Comparison of ENCODE assay signal across 8 mouse cellular contexts in genomic region chr5:111273589-111273988, GRCm38 (mm10). TPM values are rescaled to one million over a fixed set of nuclear protein-coding genes. Genes with fewer than 3 reads are reported as not detected.
A peak's percentile ranks its signal among the peaks of the same experiment; 100 is the strongest.
DNase-seq lines count a peak whose midpoint lies in the region; ATAC-seq lines count a peak whose summit lies in the region.

No protein-coding gene starts in this region.

- H3K36me3 ChIP-seq in embryonic facial prominence, embryonic 15.5 days, result peaks cover 54% of the 10 kb centered on the region
- peaks cover 28% of the 10 kb centered on the region for H3K36me3 ChIP-seq in heart, embryonic 12.5 days
- H3K36me3 ChIP-seq in liver, embryonic 11.5 days (ENCODE audit: control insufficient read depth, insufficient read depth, low read length), result no peaks in the 10 kb centered on the region; the same call in 1 of the 2 replicates
- peaks cover 5% of the 10 kb centered on the region for H3K36me3 ChIP-seq in neural tube, embryonic 11.5 days (ENCODE audit: control insufficient read depth, insufficient read depth, low read length)
- peaks cover 7% of the 10 kb centered on the region; the same call in 1 of the 2 replicates for H3K36me3 ChIP-seq in stomach, embryonic 16.5 days (ENCODE audit: control insufficient read depth, insufficient read depth, low read length)

- no peak overlapping the region for H3K9ac ChIP-seq in embryonic facial prominence, embryonic 15.5 days
- no peak overlapping the region for H3K9ac ChIP-seq in heart, embryonic 12.5 days
- H3K9ac ChIP-seq in liver, embryonic 11.5 days (ENCODE audit: low read depth, low read length), result no peak overlapping the region
- no peak overlapping the region for H3K9ac ChIP-seq in neural tube, embryonic 11.5 days (ENCODE audit: low read length)
- H3K9ac ChIP-seq in stomach, embryonic 16.5 days (ENCODE audit: low read length), result no peak overlapping the region

- H3K9me3 ChIP-seq in embryonic facial prominence, embryonic 15.5 days (replicated peaks), result no peaks in the 10 kb centered on the region
- no peaks in the 10 kb centered on the region for H3K9me3 ChIP-seq in heart, embryonic 12.5 days (replicated peaks)
- H3K9me3 ChIP-seq in liver, embryonic 11.5 days (ENCODE audit: control insufficient read depth, low read length), result no peaks in the 10 kb centered on the region
- H3K9me3 ChIP-seq in neural tube, embryonic 11.5 days (ENCODE audit: control insufficient read depth, low read length), result no peaks in the 10 kb centered on the region
- H3K9me3 ChIP-seq in stomach, embryonic 16.5 days (replicated peaks; ENCODE audit: control insufficient read depth, low read length), result no peaks in the 10 kb centered on the region

- peak; percentile 45; the same call in 1 of the 2 replicates for ATAC-seq in embryonic facial prominence, embryonic 15.5 days (ENCODE audit: insufficient number of reproducible peaks, low FRiP score, low TSS enrichment, low read depth)
- peak; percentile 52; the same call in 1 of the 2 replicates for ATAC-seq in heart, embryonic 12.5 days (ENCODE audit: insufficient number of reproducible peaks, low FRiP score)
- peak; percentile 42; the same call in 1 of the 2 replicates for ATAC-seq in liver, embryonic 11.5 days (replicated peaks; ENCODE audit: low FRiP score)
- peak; percentile 70; the same call in 1 of the 2 replicates for ATAC-seq in neural tube, embryonic 11.5 days (ENCODE audit: insufficient read depth, low FRiP score, low TSS enrichment)
- peak; percentile 46; the same call in 1 of the 2 replicates for ATAC-seq in stomach, embryonic 16.5 days (ENCODE audit: insufficient read depth, low FRiP score)

- H3K27me3 ChIP-seq in embryonic facial prominence, embryonic 15.5 days, result no peaks in the 10 kb centered on the region
- peaks cover 28% of the 10 kb centered on the region for H3K27me3 ChIP-seq in heart, embryonic 12.5 days (replicated peaks)
- H3K27me3 ChIP-seq in liver, embryonic 11.5 days (replicated peaks; ENCODE audit: control insufficient read depth, insufficient read depth, low read length), result no peaks in the 10 kb centered on the region
- H3K27me3 ChIP-seq in neural tube, embryonic 11.5 days (ENCODE audit: control insufficient read depth, insufficient read depth, low read length), result no peaks in the 10 kb centered on the region
- H3K27me3 ChIP-seq in stomach, embryonic 16.5 days (ENCODE audit: control insufficient read depth, insufficient read depth, low read length), result no peaks in the 10 kb centered on the region

- no peak overlapping the region for H3K4me3 ChIP-seq in embryonic facial prominence, embryonic 15.5 days (replicated peaks)
- H3K4me3 ChIP-seq in heart, embryonic 12.5 days, result no peak overlapping the region
- H3K4me3 ChIP-seq in liver, embryonic 11.5 days (ENCODE audit: low read depth, low read length), result no peak overlapping the region
- H3K4me3 ChIP-seq in neural tube, embryonic 11.5 days (ENCODE audit: low read depth, low read length), result no peak overlapping the region
- H3K4me3 ChIP-seq in stomach, embryonic 16.5 days (replicated peaks; ENCODE audit: low read length), result no peak overlapping the region

- peaks cover 25% of the 10 kb centered on the region for H3K4me1 ChIP-seq in embryonic facial prominence, embryonic 15.5 days
- H3K4me1 ChIP-seq in heart, embryonic 12.5 days (replicated peaks), result peaks cover 29% of the 10 kb centered on the region
- H3K4me1 ChIP-seq in liver, embryonic 11.5 days (replicated peaks; ENCODE audit: control insufficient read depth, insufficient read depth, low read length), result no peaks in the 10 kb centered on the region
- no peaks in the 10 kb centered on the region for H3K4me1 ChIP-seq in neural tube, embryonic 11.5 days (ENCODE audit: control insufficient read depth, insufficient read depth, low read length)
- no peaks in the 10 kb centered on the region for H3K4me1 ChIP-seq in stomach, embryonic 16.5 days (ENCODE audit: control insufficient read depth, insufficient read depth, low read length)

- 24% methylated on average over 10 of the region's 10 CpGs for WGBS in embryonic facial prominence, embryonic 15.5 days
- WGBS in heart, embryonic 12.5 days, result 26% methylated on average over 10 of the region's 10 CpGs
- WGBS in liver, embryonic 11.5 days, result 34% methylated on average over 10 of the region's 10 CpGs
- WGBS in neural tube, embryonic 11.5 days, result 34% methylated on average over 10 of the region's 10 CpGs
- WGBS in stomach, embryonic 16.5 days, result 30% methylated on average over 10 of the region's 10 CpGs

- no peak overlapping the region for H3K27ac ChIP-seq in embryonic facial prominence, embryonic 15.5 days (replicated peaks)
- H3K27ac ChIP-seq in heart, embryonic 12.5 days (ENCODE audit: poor library complexity, severe bottlenecking), result no peak overlapping the region
- H3K27ac ChIP-seq in liver, embryonic 11.5 days (ENCODE audit: low read depth, low read length), result no peak overlapping the region
- no peak overlapping the region for H3K27ac ChIP-seq in neural tube, embryonic 11.5 days (ENCODE audit: low read depth, low read length)
- no peak overlapping the region for H3K27ac ChIP-seq in stomach, embryonic 16.5 days (ENCODE audit: low read length)

- peak; percentile 40 for DNase-seq in A20 (ENCODE audit: low read depth, low spot score)
- DNase-seq in adrenal gland, postnatal 4 days (ENCODE audit: low spot score in 2 of 2), result peak; percentile 69 to 70
- DNase-seq in kidney, postnatal 10 days, result peak; percentile 94
- peak; percentile 72 for DNase-seq in liver, embryonic 11.5 days (ENCODE audit: low spot score)
- peak; percentile 89 for DNase-seq in neural tube, embryonic 11.5 days (ENCODE audit: low spot score)

- H3K4me2 ChIP-seq in embryonic facial prominence, embryonic 15.5 days (replicated peaks), result no peak overlapping the region
- no peak overlapping the region for H3K4me2 ChIP-seq in heart, embryonic 12.5 days
- H3K4me2 ChIP-seq in liver, embryonic 11.5 days, result no peak overlapping the region
- H3K4me2 ChIP-seq in neural tube, embryonic 11.5 days (ENCODE audit: low read depth), result no peak overlapping the region
- H3K4me2 ChIP-seq in stomach, embryonic 16.5 days (ENCODE audit: low read depth, low read length), result no peak overlapping the region

RNA-seq across cellular contexts. Expression of gene Pitpnb, which starts 57.0 kb away (rescaled TPM):
- total RNA-seq in adrenal gland, postnatal 4 days (2021), result 10 to 100 TPM; 75.1 to 81.4 TPM
- polyA plus RNA-seq in embryonic facial prominence, embryonic 15.5 days (2015; fragmentation: Nextera tagmentation; extraction: Ambion mirVana), result 101 and 104 TPM in 2 replicates
- polyA plus RNA-seq in heart, embryonic 12.5 days (2016; fragmentation: Nextera tagmentation; extraction: Ambion mirVana), result 79.9 and 84.3 TPM in 2 replicates
- polyA plus RNA-seq in liver, embryonic 11.5 days (2014; fragmentation: Nextera tagmentation; extraction: Ambion mirVana), result 81.0 and 85.3 TPM in 2 replicates
- polyA plus RNA-seq in neural tube, embryonic 11.5 days (2014; fragmentation: Nextera tagmentation; extraction: Ambion mirVana), result 131 and 134 TPM in 2 replicates
- polyA plus RNA-seq in stomach, embryonic 16.5 days (2015; fragmentation: Nextera tagmentation; extraction: Ambion mirVana), result 102 and 108 TPM in 2 replicates

Comparison
In these comparisons a context has a peak if more than half of its experiments do, and no peak if none do; other contexts are left out.
1. DNase-seq: peak in every context shown above with its lines; median percentile 94 in kidney, postnatal 10 days; 89 in neural tube, embryonic 11.5 days; 72 in liver, embryonic 11.5 days; 70 in adrenal gland, postnatal 4 days; 40 in A20.